Mouse (Mus musculus): ENCODE measurements around the gene Olfr992. TPM values are rescaled to one million over a fixed set of nuclear protein-coding genes. Genes with fewer than 3 reads are reported as not detected.
"Not testable (repeated sequence)": the region's sequence is repeated elsewhere in the genome, so short reads cannot be mapped to it uniquely, and the experiment has no call there.

Olfr992 gene
- polyA plus RNA-seq (2012; ENCODE audit: insufficient read depth, insufficient read length, missing spikeins) = not detected in 2 replicates

GRCm38 (mm10) chr2:85409369-85409768 is at the start of gene Olfr992:
Olfr992 (minus strand) TSS chr2:85409469.
- H3K27ac ChIP-seq (replicated peaks; ENCODE audit: low read depth, low read length) = no peak within 1 kb of the TSS
- no peaks in the 10 kb centered on the region for H3K4me1 ChIP-seq (ENCODE audit: control insufficient read depth, insufficient read depth, insufficient read length, low read length)
- no peak within 1 kb of the TSS for H3K4me3 ChIP-seq (ENCODE audit: insufficient read depth, low read depth, low read length)

- Histone ChIP-seq H3K4me3 (ENCODE audit: insufficient read depth, low read depth, low read length) (no peak within 1 kb of the TSS), H3K4me1 (ENCODE audit: control insufficient read depth, insufficient read depth, insufficient read length, low read length) (no peaks in the 10 kb centered on the region), H3K27ac (replicated peaks; ENCODE audit: low read depth, low read length) (no peak within 1 kb of the TSS)
Measured at GRCm38 (mm10) chr2:85443539-85443938, 34.3 kb upstream of the Olfr992 start, which contains the start of gene Olfr995. Olfr995 (minus strand) TSS chr2:85443639.

GRCm38 (mm10) chr2:85442546-85442945 is 33.3 kb upstream of the Olfr992 start:
- Histone ChIP-seq H3K4me1 (ENCODE audit: control insufficient read depth, insufficient read depth, insufficient read length, low read length) (no peaks in the 10 kb centered on the region), H3K27ac (replicated peaks; ENCODE audit: low read depth, low read length) (no peak overlapping the region), H3K4me3 (ENCODE audit: insufficient read depth, low read depth, low read length) (no peak overlapping the region)

GRCm38 (mm10) chr2:85436351-85436750 is 27.1 kb upstream of the Olfr992 start, which contains the start of gene Olfr994:
Olfr994 (minus strand) TSS chr2:85436451.
- Histone ChIP-seq H3K4me3 (ENCODE audit: insufficient read depth, low read depth, low read length) (no peak within 1 kb of the TSS), H3K27ac (replicated peaks; ENCODE audit: low read depth, low read length) (no peak within 1 kb of the TSS), H3K4me1 (ENCODE audit: control insufficient read depth, insufficient read depth, insufficient read length, low read length) (no peaks in the 10 kb centered on the region)

GRCm38 (mm10) chr2:85425893-85426292 is 16.6 kb upstream of the Olfr992 start:
- no peak overlapping the region for H3K4me3 ChIP-seq (ENCODE audit: insufficient read depth, low read depth, low read length)
- H3K27ac ChIP-seq (replicated peaks; ENCODE audit: low read depth, low read length) = no peak overlapping the region
- no peaks in the 10 kb centered on the region for H3K4me1 ChIP-seq (ENCODE audit: control insufficient read depth, insufficient read depth, insufficient read length, low read length)

DNA sequence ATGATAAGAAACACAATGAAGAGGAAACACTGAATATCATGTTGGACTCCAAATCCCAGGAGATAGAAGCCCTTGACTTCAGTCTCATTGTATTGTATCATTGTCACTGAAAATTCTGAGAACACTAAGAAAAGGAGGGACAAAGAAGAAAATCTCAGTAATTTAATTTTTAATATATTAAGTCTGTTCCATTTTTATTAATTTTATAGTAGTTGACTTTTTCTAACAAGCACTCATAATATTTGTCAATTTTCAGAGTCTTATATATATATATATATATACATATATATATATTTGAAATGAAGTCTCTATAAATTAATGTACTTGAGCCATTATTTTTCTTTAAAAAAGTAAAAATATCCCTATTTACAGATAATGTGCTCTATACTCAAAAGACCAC is 5.5 kb upstream of the Olfr992 start, which contains the start of gene Olfr993:
Gene Olfr993, minus strand, starts transcription at position 101 of the 400 bp plus-strand sequence.
- Histone ChIP-seq H3K4me1 (ENCODE audit: control insufficient read depth, insufficient read depth, insufficient read length, low read length) (no peaks in the 10 kb centered on the region), H3K4me3 (ENCODE audit: insufficient read depth, low read depth, low read length) (no peak within 1 kb of the TSS), H3K27ac (replicated peaks; ENCODE audit: low read depth, low read length) (no peak within 1 kb of the TSS)

- H3K4me1 ChIP-seq (ENCODE audit: control insufficient read depth, insufficient read depth, insufficient read length, low read length); H3K4me3 ChIP-seq (ENCODE audit: insufficient read depth, low read depth, low read length); H3K27ac ChIP-seq (replicated peaks; ENCODE audit: low read depth, low read length): not testable (repeated sequence)
Measured at GRCm38 (mm10) chr2:85363127-85363526, 46.1 kb downstream of the Olfr992 start, which contains the start of gene Olfr988. Olfr988 (minus strand) TSS chr2:85363227.

Other genes starting within 250 kb of the Olfr992 start
- 0.38 and 0.79 TPM in 2 replicates for gene Lrrc55, start 212.3 kb downstream of the Olfr992 start, polyA plus RNA-seq (2012; ENCODE audit: insufficient read depth, insufficient read length, missing spikeins)
- not detected in 2 replicates for gene Olfr987, start 70.2 kb downstream of the Olfr992 start, polyA plus RNA-seq (2012; ENCODE audit: insufficient read depth, insufficient read length, missing spikeins)
- not detected in 2 replicates for gene Olfr988, start 46.2 kb downstream of the Olfr992 start, polyA plus RNA-seq (2012; ENCODE audit: insufficient read depth, insufficient read length, missing spikeins)
- gene Olfr993, start 5.4 kb upstream of the Olfr992 start, polyA plus RNA-seq (2012; ENCODE audit: insufficient read depth, insufficient read length, missing spikeins) = not detected in 2 replicates
- not detected in 2 replicates for gene Olfr994, start 27.0 kb upstream of the Olfr992 start, polyA plus RNA-seq (2012; ENCODE audit: insufficient read depth, insufficient read length, missing spikeins)
- not detected in 2 replicates for gene Olfr995, start 34.2 kb upstream of the Olfr992 start, polyA plus RNA-seq (2012; ENCODE audit: insufficient read depth, insufficient read length, missing spikeins)
- gene 4833423E24Rik, start 109.6 kb upstream of the Olfr992 start, polyA plus RNA-seq (2012; ENCODE audit: insufficient read depth, insufficient read length, missing spikeins) = not detected in 2 replicates
- gene Olfr996, start 169.7 kb upstream of the Olfr992 start, polyA plus RNA-seq (2012; ENCODE audit: insufficient read depth, insufficient read length, missing spikeins) = not detected in 2 replicates
- not detected in 2 replicates for gene Olfr998, start 179.5 kb upstream of the Olfr992 start, polyA plus RNA-seq (2012; ENCODE audit: insufficient read depth, insufficient read length, missing spikeins)
- not detected in 2 replicates for gene Olfr1000, start 202.4 kb upstream of the Olfr992 start, polyA plus RNA-seq (2012; ENCODE audit: insufficient read depth, insufficient read length, missing spikeins)
- not detected in 2 replicates for gene Olfr1002, start 241.2 kb upstream of the Olfr992 start, polyA plus RNA-seq (2012; ENCODE audit: insufficient read depth, insufficient read length, missing spikeins)